Mouse (Mus musculus) kidney, adult 8-10 months (tissue): ENCODE data around the gene Tmem198b.

ENCODE experiments used
- DNase-seq, 2 experiments: peaks; one replicate each; pipeline ENCODE4 v3.0.0; 2022

The Tmem198b gene

GRCm38 (mm10) chr10:128798676-128799075, 5.5 kb downstream of the Tmem198b start:
- DNase-seq: no peak

DNA sequence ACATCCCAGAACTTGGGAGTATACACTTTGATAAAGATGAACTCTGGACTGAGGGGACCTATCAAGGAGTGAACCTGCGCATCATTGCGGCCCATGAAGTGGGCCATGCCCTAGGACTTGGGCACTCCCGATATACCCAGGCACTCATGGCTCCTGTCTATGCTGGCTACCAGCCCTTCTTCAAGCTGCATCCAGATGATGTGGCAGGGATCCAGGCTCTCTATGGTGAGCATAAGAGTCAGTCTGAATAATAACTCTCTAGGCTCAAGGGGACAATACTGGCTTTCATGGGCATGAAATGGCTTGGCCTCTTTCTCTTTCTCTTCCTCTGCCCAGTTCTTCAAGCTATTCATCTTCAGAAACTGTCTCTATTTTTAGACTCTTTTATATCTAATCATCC, 8.6 kb downstream of the Tmem198b start:
- no peak for DNase-seq

DNA sequence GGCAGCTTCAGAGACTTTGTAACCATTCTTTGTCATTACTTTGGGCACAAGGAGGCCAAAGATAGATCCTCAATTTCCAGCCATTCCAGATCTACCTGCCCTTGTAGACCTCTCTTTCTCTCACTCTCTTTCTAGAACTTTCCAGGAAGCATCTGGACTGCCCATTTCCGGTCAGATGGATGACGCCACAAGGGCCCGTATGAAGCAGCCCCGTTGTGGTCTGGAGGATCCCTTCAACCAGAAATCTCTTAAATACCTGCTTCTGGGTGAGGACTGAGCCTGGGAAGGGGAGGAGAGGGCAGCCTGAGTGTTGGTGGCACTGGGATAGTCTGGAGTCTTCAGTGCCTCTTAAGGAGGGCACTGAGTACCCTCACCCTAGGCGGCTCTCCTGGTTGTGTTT, 9.8 kb downstream of the Tmem198b start:
- DNase-seq: no peak

GRCm38 (mm10) chr10:128793258-128793657, 10.9 kb downstream of the Tmem198b start:
- DNase-seq: no peak

GRCm38 (mm10) chr10:128792041-128792440, 12.1 kb downstream of the Tmem198b start:
- DNase-seq: no peak

GRCm38 (mm10) chr10:128790398-128791124, 13.6 kb downstream of the Tmem198b start, which contains the start of gene Mmp19:
Mmp19 (plus strand) TSS chr10:128790910.
- DNase-seq: no peak

DNA sequence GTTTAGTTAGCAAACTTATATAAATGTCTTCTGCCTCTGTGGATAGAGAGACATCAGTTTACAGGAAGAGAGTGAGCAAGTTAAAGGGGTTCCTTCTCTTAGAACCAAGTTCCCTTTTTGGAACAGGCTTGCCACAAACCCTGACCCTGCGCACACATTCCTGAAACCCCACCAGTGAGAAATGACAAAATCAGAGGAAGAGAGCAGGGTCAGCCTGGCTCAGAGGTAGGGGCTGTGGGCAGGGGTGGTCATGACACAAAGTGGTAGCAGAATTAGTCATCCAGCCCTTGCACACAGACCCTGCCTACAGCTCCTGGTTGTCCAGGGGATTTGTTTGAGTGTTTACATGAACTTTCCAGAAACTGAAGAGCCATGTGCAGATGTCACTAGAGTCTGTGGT, 24.0 kb downstream of the Tmem198b start:
- DNase-seq: no peak

DNA sequence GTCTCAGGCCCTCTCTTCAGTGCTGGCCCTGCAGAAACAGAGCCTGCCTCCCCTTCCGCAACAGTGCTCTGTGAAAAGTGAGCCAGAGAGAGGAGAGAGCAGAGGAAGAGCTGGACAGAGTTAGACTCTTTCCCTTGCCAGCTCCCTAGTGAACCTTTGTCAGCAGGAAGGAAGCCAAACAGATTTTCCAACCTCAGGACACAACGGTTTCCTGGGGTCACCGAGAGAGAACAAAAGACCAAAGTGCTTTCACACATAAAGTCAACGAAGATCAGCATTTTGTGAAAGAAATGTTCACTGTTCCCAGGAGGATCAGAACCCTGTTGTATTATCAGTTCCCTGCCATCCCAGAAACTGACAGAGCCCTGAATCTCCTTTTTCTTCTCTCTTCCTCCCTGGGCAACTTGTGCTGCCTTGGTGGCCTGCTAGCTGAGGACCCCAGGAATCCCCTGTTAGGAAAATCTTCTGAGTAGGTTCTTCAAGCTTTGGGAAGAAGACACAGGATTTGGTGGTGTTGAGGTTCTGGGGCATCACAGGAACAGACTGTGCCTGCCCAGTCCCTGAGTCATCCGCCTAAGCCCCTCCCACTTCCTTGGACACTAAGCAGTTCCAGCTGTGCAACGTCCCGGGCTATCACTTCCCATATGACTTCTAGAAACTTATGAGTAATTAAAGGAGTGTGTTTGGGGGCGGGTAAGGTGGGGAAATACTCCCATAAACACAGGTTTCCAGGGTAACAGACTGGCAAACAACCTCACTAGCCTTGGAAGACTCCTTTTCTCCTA, 25.0 kb downstream of the Tmem198b start:
- peak; percentile 72 to 75 for DNase-seq

GRCm38 (mm10) chr10:128778441-128778840, 25.7 kb downstream of the Tmem198b start:
- no peak for DNase-seq

- no peak for DNase-seq
Measured at GRCm38 (mm10) chr10:128773685-128774084, 30.5 kb downstream of the Tmem198b start.

GRCm38 (mm10) chr10:128772895-128773294, 31.3 kb downstream of the Tmem198b start:
- DNase-seq: no peak
